Mouse (Mus musculus): ENCODE data around the gene Entr1. TPM values are rescaled to one million over a fixed set of nuclear protein-coding genes. Genes with fewer than 3 reads are reported as not detected.

Gene Entr1
- 149 and 152 TPM in 2 replicates for polyA plus RNA-seq (2014; fragmentation: Nextera tagmentation; extraction: Ambion mirVana)

GRCm38 (mm10) chr2:26389154-26389690 is at the start of gene Entr1, which contains the start of gene Pmpca:
TSS of gene Entr1 (minus strand) at chr2:26389316.
TSS of gene Pmpca (plus strand) at chr2:26389339.
- H3K27me3 ChIP-seq (replicated peaks; ENCODE audit: control insufficient read depth, insufficient read depth, low read length), result no peaks in the 10 kb centered on the region
- H3K4me3 ChIP-seq (ENCODE audit: low read depth, low read length), result peak within 1 kb of the TSS; percentile 98
- H3K27ac ChIP-seq (ENCODE audit: low read depth, low read length), result peak within 1 kb of the TSS; percentile 44; the same call in 1 of the 2 replicates
- H3K9me3 ChIP-seq (replicated peaks; ENCODE audit: control insufficient read depth, low read length), result no peaks in the 10 kb centered on the region
- peak; percentile 90 for DNase-seq (ENCODE audit: low spot score)
- ATAC-seq, result peak; percentile 93
- under 1% methylated on average over 59 of the region's 60 CpGs for WGBS
- peak within 1 kb of the TSS; percentile 98 for H3K4me2 ChIP-seq (ENCODE audit: low read length)
- peaks cover 11% of the 10 kb centered on the region for H3K4me1 ChIP-seq (ENCODE audit: control insufficient read depth, insufficient read depth, low read length)
- H3K9ac ChIP-seq (ENCODE audit: low read length), result peak within 1 kb of the TSS; percentile 91
- H3K36me3 ChIP-seq (ENCODE audit: control insufficient read depth, insufficient read depth, low read length), result peaks cover 76% of the 10 kb centered on the region

GRCm38 (mm10) chr2:26438373-26438772 is 49.3 kb upstream of the Entr1 start:
- ATAC-seq, result no peak
- WGBS, result 96% methylated on average over 7 of the region's 7 CpGs
- Histone ChIP-seq H3K9ac (ENCODE audit: low read length) (no peak overlapping the region), H3K36me3 (ENCODE audit: control insufficient read depth, insufficient read depth, low read length) (peaks cover 80% of the 10 kb centered on the region), H3K27me3 (replicated peaks; ENCODE audit: control insufficient read depth, insufficient read depth, low read length) (no peaks in the 10 kb centered on the region), H3K4me3 (ENCODE audit: low read depth, low read length) (no peak overlapping the region), H3K4me2 (ENCODE audit: low read length) (no peak overlapping the region), H3K4me1 (ENCODE audit: control insufficient read depth, insufficient read depth, low read length) (peaks cover 11% of the 10 kb centered on the region), H3K9me3 (replicated peaks; ENCODE audit: control insufficient read depth, low read length) (no peaks in the 10 kb centered on the region), H3K27ac (ENCODE audit: low read depth, low read length) (no peak overlapping the region)
- DNase-seq (ENCODE audit: low spot score), result no peak

GRCm38 (mm10) chr2:26437221-26437620 is 48.1 kb upstream of the Entr1 start:
- WGBS, result 79% methylated on average over 4 of the region's 4 CpGs
- Histone ChIP-seq H3K27me3 (replicated peaks; ENCODE audit: control insufficient read depth, insufficient read depth, low read length) (no peaks in the 10 kb centered on the region), H3K9ac (ENCODE audit: low read length) (0 out of 2 replicates have a peak overlapping the region, but pooled peaks have one; percentile 35), H3K9me3 (replicated peaks; ENCODE audit: control insufficient read depth, low read length) (no peaks in the 10 kb centered on the region), H3K27ac (ENCODE audit: low read depth, low read length) (no peak overlapping the region), H3K4me2 (ENCODE audit: low read length) (no peak overlapping the region), H3K4me3 (ENCODE audit: low read depth, low read length) (no peak overlapping the region), H3K36me3 (ENCODE audit: control insufficient read depth, insufficient read depth, low read length) (peaks cover 89% of the 10 kb centered on the region), H3K4me1 (ENCODE audit: control insufficient read depth, insufficient read depth, low read length) (0 out of 2 replicates have a peak, but pooled peaks cover 4% of the 10 kb centered on the region)
- DNase-seq (ENCODE audit: low spot score) (no peak), ATAC-seq (no peak)

GRCm38 (mm10) chr2:26434791-26435572 is 45.9 kb upstream of the Entr1 start:
- no peak overlapping the region for H3K27ac ChIP-seq (ENCODE audit: low read depth, low read length)
- no peaks in the 10 kb centered on the region for H3K27me3 ChIP-seq (replicated peaks; ENCODE audit: control insufficient read depth, insufficient read depth, low read length)
- H3K4me1 ChIP-seq (ENCODE audit: control insufficient read depth, insufficient read depth, low read length), result 0 out of 2 replicates have a peak, but pooled peaks cover 4% of the 10 kb centered on the region
- no peak overlapping the region for H3K4me3 ChIP-seq (ENCODE audit: low read depth, low read length)
- no peak for ATAC-seq
- no peak overlapping the region for H3K4me2 ChIP-seq (ENCODE audit: low read length)
- no peak for DNase-seq (ENCODE audit: low spot score)
- peaks cover 87% of the 10 kb centered on the region for H3K36me3 ChIP-seq (ENCODE audit: control insufficient read depth, insufficient read depth, low read length)
- no peak overlapping the region for H3K9ac ChIP-seq (ENCODE audit: low read length)
- WGBS, result 95% methylated on average over 7 of the region's 7 CpGs
- no peaks in the 10 kb centered on the region for H3K9me3 ChIP-seq (replicated peaks; ENCODE audit: control insufficient read depth, low read length)

- no peak for ATAC-seq
- Histone ChIP-seq H3K9me3 (replicated peaks; ENCODE audit: control insufficient read depth, low read length) (no peaks in the 10 kb centered on the region), H3K27me3 (replicated peaks; ENCODE audit: control insufficient read depth, insufficient read depth, low read length) (no peaks in the 10 kb centered on the region), H3K4me2 (ENCODE audit: low read length) (no peak overlapping the region), H3K27ac (ENCODE audit: low read depth, low read length) (no peak overlapping the region), H3K4me3 (ENCODE audit: low read depth, low read length) (no peak overlapping the region), H3K9ac (ENCODE audit: low read length) (no peak overlapping the region), H3K36me3 (ENCODE audit: control insufficient read depth, insufficient read depth, low read length) (peaks cover 91% of the 10 kb centered on the region), H3K4me1 (ENCODE audit: control insufficient read depth, insufficient read depth, low read length) (no peaks in the 10 kb centered on the region)
- DNase-seq (ENCODE audit: low spot score), result no peak
- WGBS, result 96% methylated on average over 5 of the region's 5 CpGs
These were observed 40.7 kb upstream of the Entr1 start for GRCm38 (mm10) chr2:26429851-26430250.

- Histone ChIP-seq H3K4me3 (ENCODE audit: low read depth, low read length) (no peak overlapping the region), H3K27me3 (replicated peaks; ENCODE audit: control insufficient read depth, insufficient read depth, low read length) (no peaks in the 10 kb centered on the region), H3K36me3 (ENCODE audit: control insufficient read depth, insufficient read depth, low read length) (peaks cover 96% of the 10 kb centered on the region), H3K4me2 (ENCODE audit: low read length) (no peak overlapping the region), H3K9me3 (replicated peaks; ENCODE audit: control insufficient read depth, low read length) (no peaks in the 10 kb centered on the region), H3K9ac (ENCODE audit: low read length) (no peak overlapping the region), H3K4me1 (ENCODE audit: control insufficient read depth, insufficient read depth, low read length) (no peaks in the 10 kb centered on the region), H3K27ac (ENCODE audit: low read depth, low read length) (no peak overlapping the region)
- WGBS, result 98% methylated on average over 2 of the region's 2 CpGs
- DNase-seq (ENCODE audit: low spot score) (no peak), ATAC-seq (no peak)
These were observed 35.4 kb upstream of the Entr1 start for GRCm38 (mm10) chr2:26424541-26424940.

- 96% methylated on average over 1 of the region's 1 CpGs for WGBS
- Histone ChIP-seq H3K9me3 (replicated peaks; ENCODE audit: control insufficient read depth, low read length) (no peaks in the 10 kb centered on the region), H3K27me3 (replicated peaks; ENCODE audit: control insufficient read depth, insufficient read depth, low read length) (no peaks in the 10 kb centered on the region), H3K4me3 (ENCODE audit: low read depth, low read length) (no peak overlapping the region), H3K36me3 (ENCODE audit: control insufficient read depth, insufficient read depth, low read length) (peaks cover 89% of the 10 kb centered on the region), H3K4me1 (ENCODE audit: control insufficient read depth, insufficient read depth, low read length) (no peaks in the 10 kb centered on the region), H3K27ac (ENCODE audit: low read depth, low read length) (no peak overlapping the region), H3K4me2 (ENCODE audit: low read length) (no peak overlapping the region), H3K9ac (ENCODE audit: low read length) (no peak overlapping the region)
- DNase-seq (ENCODE audit: low spot score), result no peak
- no peak for ATAC-seq
These were observed 34.0 kb upstream of the Entr1 start for GRCm38 (mm10) chr2:26423086-26423485.

- ATAC-seq, result no peak
- H3K4me3 ChIP-seq (ENCODE audit: low read depth, low read length), result no peak overlapping the region
- H3K4me1 ChIP-seq (ENCODE audit: control insufficient read depth, insufficient read depth, low read length), result no peaks in the 10 kb centered on the region
- H3K9ac ChIP-seq (ENCODE audit: low read length), result no peak overlapping the region
- H3K36me3 ChIP-seq (ENCODE audit: control insufficient read depth, insufficient read depth, low read length), result peaks cover 88% of the 10 kb centered on the region
- H3K9me3 ChIP-seq (replicated peaks; ENCODE audit: control insufficient read depth, low read length), result no peaks in the 10 kb centered on the region
- no peak overlapping the region for H3K4me2 ChIP-seq (ENCODE audit: low read length)
- WGBS, result 98% methylated on average over 2 of the region's 2 CpGs
- no peaks in the 10 kb centered on the region for H3K27me3 ChIP-seq (replicated peaks; ENCODE audit: control insufficient read depth, insufficient read depth, low read length)
- H3K27ac ChIP-seq (ENCODE audit: low read depth, low read length), result no peak overlapping the region
- DNase-seq (ENCODE audit: low spot score), result no peak
These were observed 32.9 kb upstream of the Entr1 start for GRCm38 (mm10) chr2:26421969-26422368.

GRCm38 (mm10) chr2:26418120-26418519 is 29.0 kb upstream of the Entr1 start:
- Histone ChIP-seq H3K4me1 (ENCODE audit: control insufficient read depth, insufficient read depth, low read length) (no peaks in the 10 kb centered on the region), H3K36me3 (ENCODE audit: control insufficient read depth, insufficient read depth, low read length) (peaks cover 88% of the 10 kb centered on the region), H3K4me2 (ENCODE audit: low read length) (no peak overlapping the region), H3K9ac (ENCODE audit: low read length) (no peak overlapping the region), H3K27ac (ENCODE audit: low read depth, low read length) (no peak overlapping the region), H3K9me3 (replicated peaks; ENCODE audit: control insufficient read depth, low read length) (no peaks in the 10 kb centered on the region), H3K27me3 (replicated peaks; ENCODE audit: control insufficient read depth, insufficient read depth, low read length) (no peaks in the 10 kb centered on the region), H3K4me3 (ENCODE audit: low read depth, low read length) (no peak overlapping the region)
- 86% methylated on average over 1 of the region's 1 CpGs for WGBS
- ATAC-seq, result no peak
- no peak for DNase-seq (ENCODE audit: low spot score)
